Mouse (Mus musculus): Measurements from ENCODE around the gene Elmsan1.

DNA sequence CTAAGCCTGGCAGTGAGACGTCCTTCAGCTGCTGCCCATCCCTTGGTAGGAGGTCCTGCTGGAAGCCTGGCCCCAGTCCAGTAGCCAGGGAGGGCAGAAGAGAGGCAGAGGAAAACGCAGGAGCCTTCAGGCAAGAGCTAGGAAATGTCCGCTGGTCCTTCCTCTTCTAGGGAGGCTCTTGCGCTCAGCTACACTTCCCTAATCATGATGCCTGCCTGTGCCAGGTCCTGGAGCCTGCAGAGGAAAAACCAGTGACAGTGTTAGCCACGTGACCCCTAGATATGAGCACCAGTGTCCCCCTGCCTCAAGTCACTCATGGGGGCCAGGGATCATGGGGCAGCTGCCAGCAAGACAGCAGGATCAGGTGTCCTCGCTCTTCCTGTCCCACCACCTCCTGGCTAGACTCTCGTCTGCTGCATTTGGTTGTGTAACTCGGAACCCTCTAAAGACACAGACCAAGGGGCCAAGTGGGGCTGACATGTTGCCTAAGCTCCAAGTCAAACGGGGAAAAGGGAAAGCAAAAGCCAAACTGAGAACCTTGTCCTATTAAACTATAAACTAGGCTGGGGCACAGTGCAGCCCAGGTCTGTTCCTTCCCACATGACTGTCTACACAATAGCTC, 44.4 kb downstream of the Elmsan1 start:
- TF ChIP-seq CTCF (IDR thresholded peaks at IDR 0.05; ENCODE audit: low read depth, low read length) (no peak), POLR2A (IDR thresholded peaks at IDR 0.05; ENCODE audit: insufficient read depth, low read length) (no peak), EP300 (IDR thresholded peaks at IDR 0.05; ENCODE audit: insufficient read depth, low read depth, low read length) (no peak)

Data from ES-Bruce4 (cell line).